ENCODE assay signal across 19 mouse cellular contexts in the genomic region with DNA sequence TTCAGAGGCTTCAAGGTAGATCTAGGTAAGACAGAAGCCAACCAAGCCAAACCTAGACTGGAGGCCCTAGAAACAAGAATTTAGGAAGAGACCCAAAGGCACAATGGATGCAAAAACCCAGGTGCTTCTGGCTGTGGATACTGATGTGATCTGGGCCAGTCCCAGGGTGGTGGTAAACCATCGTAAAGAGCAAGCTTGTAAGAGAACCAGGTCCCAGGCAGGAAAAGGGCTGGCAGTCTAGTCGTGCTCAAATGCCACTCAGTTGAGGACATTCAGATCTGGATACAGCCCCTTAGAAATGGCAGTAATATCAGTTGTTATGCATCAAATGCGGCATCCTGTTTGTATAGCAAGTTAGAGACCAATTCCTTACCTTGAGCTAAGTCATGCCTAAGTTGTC.
DNase-seq lines count a peak whose midpoint lies in the region; ATAC-seq lines count a peak whose summit lies in the region.
"Had no signal": no experiment of that assay in that cellular context is flagged by ENCODE, and none has a peak within 500 bp of the region (broad histone marks: within the 10 kb centered on the region; RNA-seq: fewer than 3 reads in every experiment).

No protein-coding gene starts in this region.

- no peaks in the 10 kb centered on the region for H3K4me1 ChIP-seq in midbrain, embryonic 11.5 days (ENCODE audit: control insufficient read depth, insufficient read depth, low read length)
- 0 out of 2 replicates have a peak, but pooled peaks cover 5% of the 10 kb centered on the region for H3K4me1 ChIP-seq in midbrain, embryonic 10.5 days

- WGBS in midbrain, embryonic 11.5 days: 85% methylated on average over 3 of the region's 3 CpGs
- WGBS in midbrain, embryonic 10.5 days: 90% methylated on average over 3 of the region's 3 CpGs

- H3K4me2 ChIP-seq in midbrain, embryonic 11.5 days: no peak overlapping the region

- H3K9ac ChIP-seq in midbrain, embryonic 11.5 days (ENCODE audit: low read length): no peak overlapping the region

- DNase-seq in heart, adult 11 months: peak; percentile 67
- DNase-seq in heart, postnatal 10 days: no peak
- peak; percentile 51 for DNase-seq in midbrain, embryonic 11.5 days (ENCODE audit: low spot score, missing footprints)
- no peak for DNase-seq in midbrain, embryonic 10.5 days (ENCODE audit: low spot score)
- DNase-seq: adrenal gland, adult 2 months; adrenal gland, adult 8-10 months; adrenal gland, postnatal 10 days; adrenal gland, postnatal 14 days; adrenal gland, postnatal 25 days; adrenal gland, postnatal 36 days; B cell, adult 2 months; cerebellum, adult 11 months; cerebellum, adult 11-12 months; cerebellum, adult 18-20 months had no signal

- ATAC-seq in midbrain, embryonic 11.5 days (ENCODE audit: low FRiP score): no peak
- ATAC-seq: activated CD4-positive, CD25-positive, alpha-beta regulatory T cell, adult 4 months; CD4-positive, CD25-positive, alpha-beta regulatory T cell, adult 4 months; Patski had no signal

- no peaks in the 10 kb centered on the region for H3K27me3 ChIP-seq in midbrain, embryonic 11.5 days (ENCODE audit: control insufficient read depth, insufficient read depth, low read length)
- peaks cover 12% of the 10 kb centered on the region for H3K27me3 ChIP-seq in midbrain, embryonic 10.5 days (ENCODE audit: low read depth, poor library complexity, severe bottlenecking)
- H3K27me3 ChIP-seq: CH12.LX, Patski had no signal

- intact Hi-C loops in heart, postnatal 10 days (cut with DNase I): no loop called here

- H3K36me3 ChIP-seq in midbrain, embryonic 11.5 days (ENCODE audit: control insufficient read depth, insufficient read depth, low read length): no peaks in the 10 kb centered on the region
- H3K36me3 ChIP-seq in midbrain, embryonic 10.5 days: no peaks in the 10 kb centered on the region
- H3K36me3 ChIP-seq: G1E had no signal

- no peak overlapping the region for H3K4me3 ChIP-seq in midbrain, embryonic 11.5 days (ENCODE audit: low read depth, low read length)
- H3K4me3 ChIP-seq in midbrain, embryonic 10.5 days: no peak overlapping the region

- H3K9me3 ChIP-seq in midbrain, embryonic 11.5 days (ENCODE audit: control insufficient read depth, low read length): no peaks in the 10 kb centered on the region
- no peaks in the 10 kb centered on the region for H3K9me3 ChIP-seq in midbrain, embryonic 10.5 days (replicated peaks)

- H3K27ac ChIP-seq in midbrain, embryonic 11.5 days (ENCODE audit: low read depth, low read length): no peak overlapping the region
- H3K27ac ChIP-seq in midbrain, embryonic 10.5 days (replicated peaks): no peak overlapping the region

Comparison
In these comparisons a context has a peak if more than half of its experiments do, and no peak if none do; other contexts are left out.
1. DNase-seq: peak in heart, adult 11 months (single experiment) and midbrain, embryonic 11.5 days (single experiment); none in heart, postnatal 10 days (0 of 2) and midbrain, embryonic 10.5 days (single experiment).